In genomic region chr10:25061402-25062055, GRCm38 (mm10) we compare ENCODE assay signal across 1 mouse cellular context.
TF ChIP-seq lines count a peak whose summit lies in the region.

No protein-coding gene starts in this region.

TF ChIP-seq in myocyte, 11 proteins besides CTCF, POLR2A, EP300 and RAD21 (continued from another document):
- TF ChIP-seq SRF (IDR thresholded peaks at IDR 0.05; ENCODE audit: control insufficient read depth, insufficient read length, low read depth): no peak
